33 mouse cellular contexts compared by ENCODE assay signal in the genomic region with DNA sequence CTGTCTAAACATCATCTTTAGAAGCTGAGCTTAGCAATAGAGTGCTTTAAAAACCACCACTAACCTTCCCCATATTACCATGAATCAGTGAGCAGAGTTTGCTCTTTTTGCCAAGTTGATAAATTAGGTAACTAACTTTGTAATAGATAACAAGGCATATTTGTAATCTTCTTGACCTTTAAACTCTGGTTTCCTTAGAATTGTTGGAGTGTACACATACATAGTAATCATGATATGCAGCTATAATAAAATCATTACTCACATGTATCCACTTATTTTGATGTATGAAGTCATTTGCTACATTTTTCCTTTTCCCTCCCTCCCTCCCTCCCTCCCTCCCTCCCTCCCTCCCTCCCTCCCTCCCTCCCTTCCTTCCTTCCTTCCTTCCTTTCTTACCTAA.
"Had no signal": no experiment of that assay in that cellular context is flagged by ENCODE, and none has a peak within 500 bp of the region (broad histone marks: within the 10 kb centered on the region; RNA-seq: fewer than 3 reads in every experiment).

No protein-coding gene starts in this region.

- H3K4me3 ChIP-seq: heart, adult 2 months; heart, embryonic 10.5 days; heart, embryonic 12.5 days; heart, embryonic 13.5 days; heart, embryonic 15.5 days; hindbrain, embryonic 10.5 days; hindbrain, embryonic 12.5 days; hindbrain, embryonic 13.5 days; hindbrain, embryonic 15.5 days; kidney, embryonic 15.5 days; layer of hippocampus, adult 2 months had no signal

- H3K27ac ChIP-seq: heart, adult 2 months; heart, embryonic 10.5 days; heart, embryonic 13.5 days; heart, embryonic 15.5 days; hindbrain, embryonic 10.5 days; hindbrain, embryonic 12.5 days; hindbrain, embryonic 13.5 days; hindbrain, embryonic 14.5 days; hindbrain, embryonic 15.5 days; hindbrain, postnatal 0 days; kidney, embryonic 15.5 days; kidney, postnatal 0 days; layer of hippocampus, adult 2 months had no signal

- ATAC-seq: hindbrain, embryonic 16.5 days; hindbrain, postnatal 0 days; inflammation-experienced regulatory T-cells, adult 6 months had no signal

- H3K27me3 ChIP-seq: heart, embryonic 12.5 days; heart, embryonic 13.5 days; heart, embryonic 15.5 days; hindbrain, embryonic 12.5 days; hindbrain, embryonic 13.5 days; hindbrain, embryonic 15.5 days; kidney, embryonic 15.5 days had no signal

- DNase-seq: heart, adult 2 months; heart, postnatal 10 days; heart, postnatal 14 days; heart, postnatal 36 days; heart, postnatal 4 days; kidney, adult 11 months; kidney, adult 18-20 months; kidney, adult 2 months; kidney, adult 8-10 months; kidney, adult 9 months; kidney, postnatal 10 days; kidney, postnatal 14 days; kidney, postnatal 25 days; kidney, postnatal 36 days; kidney, postnatal 4 days; layer of hippocampus, adult 9-11 months; layer of hippocampus, postnatal 36 days had no signal

- H3K4me1 ChIP-seq: heart, embryonic 10.5 days; heart, embryonic 12.5 days; heart, embryonic 13.5 days; heart, embryonic 15.5 days; hindbrain, embryonic 10.5 days; hindbrain, embryonic 12.5 days; hindbrain, embryonic 13.5 days; hindbrain, embryonic 15.5 days had no signal

- H3K4me2 ChIP-seq: heart, embryonic 11.5 days; heart, embryonic 12.5 days; heart, embryonic 13.5 days; heart, embryonic 15.5 days; hindbrain, embryonic 12.5 days; hindbrain, embryonic 13.5 days; hindbrain, embryonic 14.5 days; hindbrain, embryonic 15.5 days; kidney, embryonic 15.5 days had no signal

- H3K9me3 ChIP-seq: heart, embryonic 10.5 days; heart, embryonic 12.5 days; heart, embryonic 13.5 days; heart, embryonic 15.5 days; hindbrain, embryonic 10.5 days; hindbrain, embryonic 12.5 days; hindbrain, embryonic 13.5 days; hindbrain, embryonic 15.5 days; kidney, embryonic 15.5 days had no signal

- H3K36me3 ChIP-seq: heart, embryonic 10.5 days; heart, embryonic 12.5 days; heart, embryonic 13.5 days; heart, embryonic 15.5 days; hindbrain, embryonic 10.5 days; hindbrain, embryonic 12.5 days; hindbrain, embryonic 13.5 days; hindbrain, embryonic 15.5 days; kidney, embryonic 15.5 days had no signal

- H3K9ac ChIP-seq: heart, embryonic 12.5 days; heart, embryonic 13.5 days; heart, embryonic 15.5 days; hindbrain, embryonic 12.5 days; hindbrain, embryonic 13.5 days; hindbrain, embryonic 14.5 days; hindbrain, embryonic 15.5 days; kidney, embryonic 15.5 days had no signal
